Mouse (Mus musculus) neural tube, embryonic 14.5 days (tissue): Measurements from ENCODE around the gene Ccdc74a. TPM values are rescaled to one million over a fixed set of nuclear protein-coding genes. Genes with fewer than 3 reads are reported as not detected.

Experiments
- ATAC-seq: fragments of 200-750 bp; cut with Nextera tagmentation; 2 replicates; pipeline ENCODE4 v1.8.0; 2017; ENCODE audit warnings: low read depth, mild to moderate bottlenecking, moderate TSS enrichment, moderate library complexity
- H3K27ac ChIP-seq: fragments of 300-500 bp; sonication (generic); 2 replicates; pipeline ENCODE4 v1.5.1; 2014; ENCODE audit warnings: low read depth, mild to moderate bottlenecking, control low read depth, low read length, moderate library complexity, mixed read lengths
- H3K27me3 ChIP-seq: fragments of 300-500 bp; sonication (generic); 2 replicates; pipeline ENCODE4 v1.6.1; 2014; ENCODE audit warnings: low read length; ENCODE audit not compliant: control insufficient read depth, insufficient read depth
- H3K36me3 ChIP-seq: fragments of 300-500 bp; sonication (generic); 2 replicates; pipeline ENCODE4 v1.6.1; 2014; ENCODE audit warnings: low read length, mixed read lengths; ENCODE audit not compliant: control insufficient read depth, insufficient read depth
- H3K4me1 ChIP-seq: fragments of 300-500 bp; sonication (generic); 2 replicates; pipeline ENCODE4 v1.6.1; 2014; ENCODE audit warnings: low read length; ENCODE audit not compliant: control insufficient read depth, insufficient read depth
- H3K4me2 ChIP-seq: fragments of 300-500 bp; sonication (generic); 2 replicates; pipeline ENCODE4 v1.6.1; 2014; ENCODE audit warnings: mild to moderate bottlenecking, low read depth, low read length, control low read depth
- H3K4me3 ChIP-seq: fragments of 300-500 bp; sonication (generic); 2 replicates; pipeline ENCODE4 v1.5.1; 2014; ENCODE audit warnings: low read depth, low read length, control low read depth, mixed read lengths
- H3K9ac ChIP-seq: fragments of 300-500 bp; sonication (generic); replicated peaks from 2 replicates; pipeline ENCODE4 v1.6.1; 2014; ENCODE audit warnings: low read depth, mild to moderate bottlenecking, control low read depth, low read length, mixed read lengths
- H3K9me3 ChIP-seq: fragments of 300-500 bp; sonication (generic); 2 replicates; pipeline ENCODE4 v1.6.1; 2016; ENCODE audit warnings: low read length; ENCODE audit not compliant: control insufficient read depth
- whole genome bisulfite sequencing: fragments of 180-500 bp; shearing (Covaris S2); extraction: QIAGEN DNeasy Blood & Tissue Kit; methylation state at CpG from one replicate; pipeline ENCODE4 v1.1.7; 2014; 5-methylcytosine and 5-hydroxymethylcytosine counted together
- polyA plus RNA-seq: library from polyadenylated mRNA; unstranded; fragments of >200 nt; fragmentation: Nextera tagmentation; extraction: Ambion mirVana; gene quantifications from 2 replicates; pipeline ENCODE4 v1.2.1, GENCODE M21; 2014

Gene Ccdc74a
- polyA plus RNA-seq, 1 experiment from 2014 or later, result 11.3 TPM

DNA sequence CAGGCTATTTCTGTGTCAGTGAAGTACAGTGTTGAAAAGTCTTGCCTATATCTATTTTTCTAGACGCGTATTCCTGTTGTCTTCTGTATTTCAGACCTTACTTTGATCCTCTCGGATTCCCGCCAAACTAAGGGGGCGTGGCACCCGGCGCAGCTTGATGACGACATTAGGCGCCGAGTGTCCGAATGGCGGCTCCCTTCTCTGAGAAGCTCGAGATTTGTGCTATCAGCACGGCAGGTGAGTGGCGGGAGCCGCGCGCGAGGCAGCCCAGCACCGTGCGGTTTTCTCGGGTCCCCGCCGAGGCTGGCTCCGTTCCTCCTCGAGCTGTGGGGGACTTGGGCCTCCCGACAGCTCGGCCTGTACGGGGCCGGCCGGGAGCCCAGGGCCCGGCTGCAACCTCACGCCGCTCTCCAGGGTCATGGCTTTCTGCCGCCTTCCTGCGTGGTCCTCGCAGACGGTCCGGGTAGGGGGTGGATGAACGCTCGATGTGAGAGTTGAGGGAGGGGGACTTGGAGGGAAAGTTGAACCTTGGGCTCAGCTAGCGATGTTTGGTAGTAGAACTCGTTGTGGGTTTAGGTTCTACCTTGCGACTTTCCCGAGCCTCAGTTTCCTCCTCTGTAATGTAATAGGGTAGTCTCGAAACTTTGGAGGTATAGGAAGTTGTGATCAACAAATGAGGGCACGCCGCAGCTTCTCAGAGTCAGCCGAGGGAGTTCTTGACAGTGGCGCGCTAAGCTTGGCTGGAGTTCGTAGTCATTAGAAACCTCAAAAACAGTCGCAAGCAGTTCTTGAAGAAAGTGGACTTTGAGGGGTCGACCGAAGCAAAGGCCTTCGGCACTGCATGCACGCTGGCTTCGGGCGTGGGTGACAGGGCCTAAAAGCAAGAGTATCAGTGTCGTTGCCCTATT is 26.8 kb upstream of the Ccdc74a start, which contains the start of gene Smpd4:
Gene Smpd4, plus strand, starts transcription at position 157 of the 908 bp plus-strand sequence.
- peaks cover 9% of the 10 kb centered on the region for H3K4me1 ChIP-seq
- peak within 1 kb of the TSS; percentile 95 for H3K4me3 ChIP-seq
- peaks cover 14% of the 10 kb centered on the region for H3K36me3 ChIP-seq
- H3K9me3 ChIP-seq, result no peaks in the 10 kb centered on the region
- H3K4me2 ChIP-seq, result peak within 1 kb of the TSS; percentile 68
- H3K9ac ChIP-seq, result peak within 1 kb of the TSS; percentile 82
- WGBS, result 4% methylated on average over 60 of the region's 60 CpGs
- 0 out of 2 replicates have a peak within 1 kb of the TSS, but pooled peaks have one; percentile 39 for H3K27ac ChIP-seq
- no peaks in the 10 kb centered on the region for H3K27me3 ChIP-seq
- ATAC-seq, result peak; percentile 84

DNA sequence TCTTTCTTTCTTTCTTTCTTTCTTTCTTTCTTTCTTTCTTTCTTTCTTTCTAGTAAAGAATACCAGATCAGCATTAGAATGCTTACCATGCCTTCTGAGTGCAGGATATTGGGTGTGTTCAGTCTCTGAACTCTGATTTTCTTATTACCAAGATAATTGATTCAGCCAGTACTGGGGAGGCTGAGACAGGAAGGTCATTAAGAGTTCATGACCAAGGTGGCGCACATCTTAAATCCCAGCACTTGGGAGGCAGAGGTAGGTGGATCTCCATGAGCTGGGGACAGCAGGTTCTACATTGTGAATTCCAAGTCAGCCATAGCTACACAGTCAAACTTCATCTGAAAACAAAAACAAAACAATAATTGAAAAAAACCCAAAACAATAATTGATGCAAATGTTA is 24.3 kb upstream of the Ccdc74a start:
- Histone ChIP-seq H3K27me3 (no peaks in the 10 kb centered on the region), H3K4me1 (peaks cover 9% of the 10 kb centered on the region), H3K4me3 (no peak overlapping the region), H3K36me3 (peaks cover 25% of the 10 kb centered on the region), H3K9me3 (no peaks in the 10 kb centered on the region), H3K9ac (no peak overlapping the region), H3K4me2 (no peak overlapping the region), H3K27ac (no peak overlapping the region)
- 97% methylated on average over 1 of the region's 1 CpGs for WGBS
- no peak for ATAC-seq

DNA sequence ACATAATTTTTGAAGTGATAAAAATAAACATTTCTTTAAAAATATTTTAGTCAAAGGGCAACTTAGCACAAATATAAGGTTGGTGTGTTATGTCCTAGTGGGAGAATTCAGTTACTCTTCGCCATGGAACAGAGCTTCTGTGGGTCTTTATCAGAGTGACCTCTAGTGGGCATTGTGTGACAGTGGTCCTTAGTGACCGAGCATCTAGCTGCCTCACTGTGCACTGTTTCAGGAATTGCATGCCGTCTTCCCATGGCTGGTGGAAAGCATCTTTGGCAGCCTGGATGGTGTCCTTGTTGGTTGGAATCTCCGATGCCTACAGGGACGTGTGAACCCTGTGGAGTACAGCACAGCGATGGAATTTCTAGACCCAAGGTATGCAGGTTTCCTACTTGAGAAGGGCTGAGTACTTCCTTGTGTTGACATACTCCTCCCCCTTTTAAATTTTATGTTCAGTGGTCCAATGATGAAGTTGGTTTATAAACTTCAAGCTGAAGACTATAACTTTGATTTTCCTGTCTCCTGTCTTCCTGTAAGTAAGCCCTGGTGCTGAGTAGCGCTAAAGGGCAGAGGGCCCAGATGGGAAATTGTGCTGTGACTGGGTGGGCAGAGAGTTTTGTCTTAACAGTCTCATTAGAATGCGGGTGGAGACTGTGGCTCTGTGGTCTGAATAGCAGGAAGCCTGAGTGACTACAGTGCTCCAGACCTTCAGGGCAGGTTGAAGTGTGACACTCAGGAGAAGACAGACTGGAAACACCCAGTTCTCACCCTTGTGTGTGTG is 20.6 kb upstream of the Ccdc74a start:
- 73% methylated on average over 8 of the region's 8 CpGs for WGBS
- Histone ChIP-seq H3K4me3 (no peak overlapping the region), H3K27ac (no peak overlapping the region), H3K36me3 (peaks cover 50% of the 10 kb centered on the region), H3K27me3 (no peaks in the 10 kb centered on the region), H3K4me1 (no peaks in the 10 kb centered on the region), H3K9ac (no peak overlapping the region), H3K4me2 (no peak overlapping the region), H3K9me3 (no peaks in the 10 kb centered on the region)
- ATAC-seq, result peak; percentile 70; the same call in 1 of the 2 replicates

DNA sequence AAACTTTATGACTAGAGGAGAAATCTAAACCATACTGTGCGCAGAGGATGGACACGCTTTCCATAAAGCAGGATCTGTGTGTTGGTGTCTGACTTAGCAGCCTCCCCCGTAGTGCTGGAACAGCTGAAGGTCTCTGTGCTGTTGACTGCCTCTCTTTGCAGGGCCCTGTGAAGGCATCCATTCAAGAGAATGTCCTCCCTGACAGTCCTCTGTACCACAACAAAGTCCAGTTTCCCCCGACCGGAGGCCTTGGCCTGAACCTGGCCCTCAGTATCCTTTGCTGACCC is 20.1 kb upstream of the Ccdc74a start:
- Histone ChIP-seq H3K4me2 (no peak overlapping the region), H3K27ac (no peak overlapping the region), H3K9ac (no peak overlapping the region), H3K4me3 (no peak overlapping the region), H3K36me3 (peaks cover 50% of the 10 kb centered on the region), H3K4me1 (no peaks in the 10 kb centered on the region), H3K9me3 (no peaks in the 10 kb centered on the region), H3K27me3 (no peaks in the 10 kb centered on the region)
- ATAC-seq, result no peak
- 99% methylated on average over 5 of the region's 5 CpGs for WGBS

DNA sequence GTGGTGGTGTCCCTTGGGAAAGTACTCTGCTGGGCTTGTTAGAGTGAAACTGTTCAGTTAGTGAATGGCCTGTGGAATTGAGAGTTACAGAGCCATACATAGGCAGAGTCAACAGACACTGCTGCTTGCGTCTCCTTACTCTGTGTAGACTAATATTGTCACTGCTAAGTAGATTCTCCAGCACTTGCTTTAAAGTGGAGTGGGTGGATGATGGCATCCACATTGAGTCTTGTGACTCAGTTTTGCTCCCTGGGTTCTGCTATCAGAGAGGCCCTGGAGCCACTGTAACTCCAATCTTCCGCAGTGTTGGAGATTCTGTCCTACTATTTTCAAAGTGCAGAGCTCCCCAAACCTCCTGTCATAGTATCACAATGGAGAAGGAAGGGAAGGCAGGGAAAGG is 13.7 kb upstream of the Ccdc74a start:
- Histone ChIP-seq H3K27me3 (no peaks in the 10 kb centered on the region), H3K27ac (no peak overlapping the region), H3K4me2 (no peak overlapping the region), H3K36me3 (peaks cover 33% of the 10 kb centered on the region), H3K9ac (no peak overlapping the region), H3K4me1 (no peaks in the 10 kb centered on the region), H3K4me3 (no peak overlapping the region), H3K9me3 (no peaks in the 10 kb centered on the region)
- no peak for ATAC-seq
- WGBS, result 92% methylated on average over 2 of the region's 2 CpGs

DNA sequence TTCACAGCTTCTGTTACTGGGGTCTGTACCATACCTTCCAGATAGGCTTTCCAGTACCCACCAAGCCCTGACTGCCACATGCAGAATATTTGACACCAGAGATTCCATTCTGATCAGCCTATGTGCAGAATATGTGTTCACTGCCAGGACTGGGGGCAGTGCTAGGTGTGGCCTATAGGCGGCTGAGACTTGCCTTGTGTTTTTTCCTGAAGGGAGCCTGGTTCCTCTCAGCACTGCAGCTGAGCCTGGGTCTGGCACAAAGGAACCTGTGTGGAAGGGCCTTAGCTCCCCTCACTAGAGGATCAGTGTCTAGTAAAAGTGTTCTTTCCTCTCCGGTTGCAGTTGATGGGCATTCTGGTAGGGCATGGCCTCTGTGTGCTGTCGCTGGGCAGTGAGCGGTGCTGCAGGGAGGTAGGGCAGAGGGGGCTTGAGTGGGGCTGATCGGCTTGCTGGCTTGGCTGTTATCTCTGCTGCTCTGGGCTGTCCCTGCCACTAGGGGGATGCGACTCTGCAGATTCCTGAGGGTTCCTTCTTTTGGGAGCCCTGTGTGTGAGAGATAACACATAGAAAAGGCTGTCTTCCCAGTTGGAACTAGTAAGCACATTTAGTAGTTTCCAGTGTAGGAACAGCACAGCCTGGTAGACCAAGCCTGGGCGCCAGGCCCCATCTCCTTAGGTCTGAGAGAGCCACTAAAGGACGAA is 12.6 kb upstream of the Ccdc74a start:
- Histone ChIP-seq H3K27ac (no peak overlapping the region), H3K4me3 (no peak overlapping the region), H3K9me3 (no peaks in the 10 kb centered on the region), H3K9ac (no peak overlapping the region), H3K36me3 (peaks cover 29% of the 10 kb centered on the region), H3K27me3 (no peaks in the 10 kb centered on the region), H3K4me2 (no peak overlapping the region), H3K4me1 (no peaks in the 10 kb centered on the region)
- 79% methylated on average over 8 of the region's 8 CpGs for WGBS
- ATAC-seq, result no peak

DNA sequence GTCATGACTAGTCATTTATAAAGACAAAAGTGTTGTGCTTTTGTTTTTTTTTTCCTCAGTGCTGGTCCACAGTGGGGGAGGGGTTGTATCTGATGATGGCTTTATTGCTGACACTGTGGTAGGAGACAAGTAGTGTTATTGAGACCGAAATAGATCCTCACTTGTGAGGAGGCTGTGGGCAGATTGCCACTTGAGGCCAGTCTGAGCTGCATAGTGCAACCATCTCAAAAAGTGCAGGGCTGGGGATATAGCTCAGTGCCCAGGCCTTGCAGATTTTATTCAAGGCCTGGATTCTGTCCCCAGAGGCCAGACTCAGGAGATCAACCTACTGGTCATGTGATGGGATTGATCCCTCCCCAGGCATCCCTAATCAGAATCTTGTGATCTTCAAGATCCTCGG is 9.4 kb upstream of the Ccdc74a start:
- Histone ChIP-seq H3K9ac (no peak overlapping the region), H3K9me3 (no peaks in the 10 kb centered on the region), H3K4me2 (no peak overlapping the region), H3K36me3 (peaks cover 43% of the 10 kb centered on the region), H3K27me3 (no peaks in the 10 kb centered on the region), H3K4me1 (no peaks in the 10 kb centered on the region), H3K4me3 (no peak overlapping the region), H3K27ac (no peak overlapping the region)
- 75% methylated on average over 2 of the region's 2 CpGs for WGBS
- ATAC-seq, result no peak

DNA sequence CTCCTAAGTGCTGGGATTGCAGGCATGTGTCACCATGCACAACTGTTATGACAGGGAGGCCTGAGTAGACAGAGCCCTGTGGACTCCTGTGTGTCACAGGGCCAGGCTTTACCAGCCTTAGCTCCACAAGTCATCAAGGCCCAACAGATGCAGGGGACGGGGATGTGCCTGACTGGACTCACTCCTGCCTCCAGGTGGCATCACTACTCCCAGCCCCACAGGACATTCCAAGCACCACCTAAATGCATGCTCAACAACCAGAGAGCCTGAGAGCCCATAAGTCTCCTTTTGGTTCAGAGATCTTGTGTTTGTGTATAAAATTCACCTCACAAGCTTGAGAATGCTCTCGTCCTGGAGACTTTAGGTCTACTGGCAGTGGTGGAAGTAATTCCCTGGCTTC is 8.7 kb upstream of the Ccdc74a start:
- Histone ChIP-seq H3K4me1 (no peaks in the 10 kb centered on the region), H3K27ac (no peak overlapping the region), H3K4me3 (no peak overlapping the region), H3K9me3 (no peaks in the 10 kb centered on the region), H3K9ac (no peak overlapping the region), H3K4me2 (no peak overlapping the region), H3K27me3 (no peaks in the 10 kb centered on the region), H3K36me3 (peaks cover 40% of the 10 kb centered on the region)
- no peak for ATAC-seq
- WGBS, result 83% methylated on average over 2 of the region's 2 CpGs
